Mouse (Mus musculus) forebrain, embryonic 16.5 days (tissue): ENCODE results near the gene Hdac4. TPM values are rescaled to one million over a fixed set of nuclear protein-coding genes. Genes with fewer than 3 reads are reported as not detected.

Experiments
- ATAC-seq: fragments of 200-750 bp; cut with Nextera tagmentation; 2 replicates; pipeline ENCODE4 v1.8.0; 2017; ENCODE audit warnings: mild to moderate bottlenecking, moderate library complexity
- H3K27ac ChIP-seq: fragments of 300-500 bp; sonication (generic); 2 replicates; pipeline ENCODE4 v1.5.1; 2014; ENCODE audit warnings: low read length, control low read depth
- H3K27me3 ChIP-seq: fragments of 300-500 bp; sonication (generic); replicated peaks from 2 replicates; pipeline ENCODE4 v1.6.1; 2014; ENCODE audit warnings: low read length; ENCODE audit not compliant: control insufficient read depth, insufficient read depth
- H3K36me3 ChIP-seq: fragments of 300-500 bp; sonication (generic); 2 replicates; pipeline ENCODE4 v1.6.1; 2014; ENCODE audit not compliant: control insufficient read depth, insufficient read depth
- H3K4me1 ChIP-seq: fragments of 300-500 bp; sonication (generic); replicated peaks from 2 replicates; pipeline ENCODE4 v1.6.1; 2014; ENCODE audit warnings: low read length; ENCODE audit not compliant: control insufficient read depth, insufficient read depth
- H3K4me2 ChIP-seq: fragments of 300-500 bp; sonication (generic); 2 replicates; pipeline ENCODE4 v1.6.1; 2014; ENCODE audit warnings: mild to moderate bottlenecking, low read length, control low read depth
- H3K4me3 ChIP-seq: fragments of 300-500 bp; sonication (generic); replicated peaks from 2 replicates; pipeline ENCODE4 v1.5.1; 2014; ENCODE audit warnings: mild to moderate bottlenecking, low read length, control low read depth
- H3K9ac ChIP-seq: fragments of 300-500 bp; sonication (generic); replicated peaks from 2 replicates; pipeline ENCODE4 v1.6.1; 2014; ENCODE audit warnings: low read depth, low read length, control low read depth
- H3K9me3 ChIP-seq: fragments of 300-500 bp; sonication (generic); 2 replicates; pipeline ENCODE4 v1.6.1; 2016; ENCODE audit warnings: low read length; ENCODE audit not compliant: control insufficient read depth
- WGBS: fragments of 180-500 bp; shearing (Covaris S2); extraction: QIAGEN DNeasy Blood & Tissue Kit; methylation state at CpG from one replicate; pipeline ENCODE4 v1.1.7; 2014; 5-methylcytosine and 5-hydroxymethylcytosine counted together
- polyA plus RNA-seq: library from polyadenylated mRNA; unstranded; fragments of >200 nt; fragmentation: Nextera tagmentation; extraction: Ambion mirVana; gene quantifications from 2 replicates; pipeline ENCODE4 v1.2.1, GENCODE M21; 2015

Gene Hdac4
- polyA plus RNA-seq, 1 experiment from 2014 or later: 31.3 TPM

- ATAC-seq: no peak
- Histone ChIP-seq H3K9ac (no peak overlapping the region), H3K4me2 (no peak overlapping the region), H3K4me3 (no peak overlapping the region), H3K27ac (no peak overlapping the region), H3K9me3 (no peaks in the 10 kb centered on the region), H3K27me3 (no peaks in the 10 kb centered on the region), H3K4me1 (no peaks in the 10 kb centered on the region), H3K36me3 (0 out of 2 replicates have a peak, but pooled peaks cover 7% of the 10 kb centered on the region)
These were observed 203.9 kb downstream of the Hdac4 start for GRCm38 (mm10) chr1:91991597-91991996.

GRCm38 (mm10) chr1:91990852-91991251 is 204.6 kb downstream of the Hdac4 start:
- no peaks in the 10 kb centered on the region for H3K4me1 ChIP-seq
- H3K27me3 ChIP-seq: no peaks in the 10 kb centered on the region
- H3K4me2 ChIP-seq: no peak overlapping the region
- H3K9ac ChIP-seq: no peak overlapping the region
- H3K9me3 ChIP-seq: no peaks in the 10 kb centered on the region
- ATAC-seq: no peak
- no peak overlapping the region for H3K27ac ChIP-seq
- H3K36me3 ChIP-seq: peaks cover 9% of the 10 kb centered on the region; the same call in 1 of the 2 replicates
- no peak overlapping the region for H3K4me3 ChIP-seq
- WGBS: 80% methylated on average over 5 of the region's 5 CpGs

- Histone ChIP-seq H3K9ac (no peak overlapping the region), H3K4me1 (no peaks in the 10 kb centered on the region), H3K36me3 (peaks cover 13% of the 10 kb centered on the region; the same call in 1 of the 2 replicates), H3K27me3 (no peaks in the 10 kb centered on the region), H3K4me3 (no peak overlapping the region), H3K27ac (no peak overlapping the region), H3K4me2 (no peak overlapping the region), H3K9me3 (no peaks in the 10 kb centered on the region)
- 96% methylated on average over 1 of the region's 1 CpGs for WGBS
- no peak for ATAC-seq
These were observed 206.6 kb downstream of the Hdac4 start for GRCm38 (mm10) chr1:91988866-91989265.

DNA sequence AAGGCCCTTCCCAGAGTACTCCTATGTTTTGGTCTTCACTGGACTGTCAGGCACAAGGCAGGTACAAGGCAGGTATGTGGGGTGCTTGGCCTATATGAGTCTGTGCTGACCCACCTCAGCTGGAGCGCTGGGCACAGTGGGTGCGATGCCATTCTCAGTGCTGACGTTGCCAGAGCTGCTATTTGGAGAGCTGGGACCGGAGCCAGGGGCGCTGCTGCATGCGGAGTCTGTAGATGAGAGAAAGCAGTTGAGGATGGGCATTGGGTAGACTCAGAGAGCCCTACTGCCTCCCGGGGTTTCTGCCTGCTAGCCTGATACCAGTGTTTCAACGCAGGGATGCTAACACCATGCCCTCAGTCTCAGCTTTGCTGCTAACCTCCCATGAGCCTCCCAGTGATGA is 208.1 kb downstream of the Hdac4 start:
- H3K4me1 ChIP-seq: no peaks in the 10 kb centered on the region
- ATAC-seq: no peak
- peaks cover 13% of the 10 kb centered on the region; the same call in 1 of the 2 replicates for H3K36me3 ChIP-seq
- H3K9me3 ChIP-seq: no peaks in the 10 kb centered on the region
- H3K4me2 ChIP-seq: no peak overlapping the region
- H3K27me3 ChIP-seq: no peaks in the 10 kb centered on the region
- H3K4me3 ChIP-seq: no peak overlapping the region
- H3K27ac ChIP-seq: no peak overlapping the region
- H3K9ac ChIP-seq: no peak overlapping the region
- WGBS: 76% methylated on average over 8 of the region's 8 CpGs

- Histone ChIP-seq H3K36me3 (peaks cover 15% of the 10 kb centered on the region; the same call in 1 of the 2 replicates), H3K4me1 (no peaks in the 10 kb centered on the region), H3K9ac (no peak overlapping the region), H3K4me2 (no peak overlapping the region), H3K27me3 (no peaks in the 10 kb centered on the region), H3K27ac (no peak overlapping the region), H3K4me3 (no peak overlapping the region), H3K9me3 (no peaks in the 10 kb centered on the region)
- ATAC-seq: no peak
These were observed 209.7 kb downstream of the Hdac4 start for GRCm38 (mm10) chr1:91985783-91986182.

DNA sequence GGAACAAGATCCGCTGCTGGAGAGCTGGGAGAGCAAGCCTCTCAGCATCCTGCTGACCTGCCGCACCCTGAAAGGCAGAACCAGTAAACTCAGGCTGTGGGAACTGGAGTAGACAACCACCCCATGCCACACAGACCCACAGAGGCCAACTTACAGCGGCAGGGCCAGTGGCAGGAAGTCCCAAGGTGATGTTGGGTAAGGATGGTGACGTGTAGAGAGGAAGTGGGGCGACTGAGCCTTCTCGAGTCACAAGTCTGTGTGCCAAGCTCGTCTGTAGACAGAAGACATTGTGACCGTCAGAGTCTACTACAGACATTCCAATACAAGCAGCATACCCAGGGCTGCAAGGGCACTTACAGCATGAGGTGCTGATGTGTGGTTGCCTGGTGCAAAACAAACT is 211.0 kb downstream of the Hdac4 start:
- no peaks in the 10 kb centered on the region for H3K9me3 ChIP-seq
- H3K4me1 ChIP-seq: no peaks in the 10 kb centered on the region
- no peak overlapping the region for H3K9ac ChIP-seq
- no peaks in the 10 kb centered on the region for H3K27me3 ChIP-seq
- H3K27ac ChIP-seq: no peak overlapping the region
- no peak overlapping the region for H3K4me3 ChIP-seq
- WGBS: 85% methylated on average over 8 of the region's 8 CpGs
- H3K36me3 ChIP-seq: peaks cover 11% of the 10 kb centered on the region; the same call in 1 of the 2 replicates
- ATAC-seq: no peak
- H3K4me2 ChIP-seq: no peak overlapping the region

DNA sequence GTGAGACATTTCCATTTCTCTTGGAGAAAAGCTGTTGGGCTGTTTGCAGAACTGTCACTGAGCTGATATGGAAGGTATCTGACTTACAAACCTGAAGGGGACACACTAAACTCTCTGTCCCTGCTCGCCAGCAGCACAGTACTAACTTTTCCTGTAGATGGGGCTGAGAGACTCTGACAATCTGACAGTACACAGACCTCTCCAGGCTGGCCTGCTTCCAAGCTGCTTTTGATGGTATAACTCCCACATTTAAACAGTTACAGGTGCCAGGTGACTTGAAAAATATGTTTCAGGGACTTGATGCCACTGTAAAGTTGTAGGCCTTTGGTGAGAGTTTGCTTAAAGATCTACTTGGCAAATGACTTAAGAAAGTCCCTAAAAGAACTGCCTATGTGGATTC is 214.1 kb downstream of the Hdac4 start:
- no peak overlapping the region for H3K9ac ChIP-seq
- no peak for ATAC-seq
- no peak overlapping the region for H3K27ac ChIP-seq
- H3K4me1 ChIP-seq: no peaks in the 10 kb centered on the region
- peaks cover 7% of the 10 kb centered on the region; the same call in 1 of the 2 replicates for H3K36me3 ChIP-seq
- no peak overlapping the region for H3K4me3 ChIP-seq
- no peaks in the 10 kb centered on the region for H3K9me3 ChIP-seq
- H3K4me2 ChIP-seq: no peak overlapping the region
- no peaks in the 10 kb centered on the region for H3K27me3 ChIP-seq
- 69% methylated on average over 1 of the region's 1 CpGs for WGBS

DNA sequence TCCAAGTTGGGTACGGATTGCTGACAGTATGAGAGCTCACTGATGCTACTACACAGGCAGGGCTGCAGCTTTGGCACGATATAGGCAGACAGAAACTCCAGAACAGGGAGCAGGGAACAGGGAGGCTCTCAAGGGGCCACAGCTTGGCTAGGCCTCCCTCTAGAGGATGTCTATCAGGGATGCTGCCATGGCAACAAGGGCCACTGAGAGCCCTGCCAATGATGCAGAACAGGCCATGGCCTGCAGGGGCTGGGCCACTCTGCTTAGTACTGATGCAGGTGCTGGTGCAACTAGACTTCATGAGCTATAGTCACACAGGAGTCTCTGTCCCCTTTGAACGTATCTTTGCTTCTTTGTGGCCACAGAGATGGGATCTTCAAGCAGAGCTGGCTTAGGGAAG is 217.1 kb downstream of the Hdac4 start:
- Histone ChIP-seq H3K9ac (no peak overlapping the region), H3K36me3 (peaks cover 14% of the 10 kb centered on the region), H3K4me1 (no peaks in the 10 kb centered on the region), H3K27ac (no peak overlapping the region), H3K27me3 (no peaks in the 10 kb centered on the region), H3K9me3 (no peaks in the 10 kb centered on the region), H3K4me2 (no peak overlapping the region), H3K4me3 (no peak overlapping the region)
- ATAC-seq: peak; percentile 57
- WGBS: 62% methylated on average over 3 of the region's 3 CpGs

DNA sequence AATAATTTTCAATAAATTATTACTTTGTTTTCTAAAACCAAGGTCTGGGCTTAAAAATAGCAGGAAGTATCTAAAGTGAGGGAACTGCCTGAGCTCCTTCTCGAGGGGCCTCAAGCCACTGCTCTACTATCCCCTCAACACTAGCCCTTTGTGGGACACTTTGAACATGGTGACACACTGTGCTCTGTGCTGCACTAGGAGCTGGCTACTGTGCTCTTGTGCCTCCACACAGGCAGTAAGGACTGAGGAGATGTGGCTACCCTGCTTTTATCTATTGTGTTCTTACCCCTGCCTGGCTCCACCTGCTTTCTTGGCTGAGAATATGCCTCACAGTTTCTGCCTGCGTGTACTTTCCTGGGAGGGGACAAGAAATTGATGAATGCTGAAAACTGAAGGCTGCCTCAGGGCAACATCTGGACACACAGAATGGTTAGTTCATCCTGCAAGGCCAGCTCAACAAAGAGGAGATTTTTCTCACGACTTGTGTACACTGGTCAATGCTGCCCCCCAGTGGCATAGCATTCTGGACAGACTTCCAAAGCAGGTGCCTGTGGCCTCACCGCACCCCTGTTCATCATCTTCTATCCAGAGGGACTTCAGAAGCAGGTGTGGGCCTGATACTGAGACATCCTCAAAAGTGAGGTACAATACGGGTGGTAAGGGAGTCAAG is 226.7 kb downstream of the Hdac4 start:
- WGBS: 59% methylated on average over 5 of the region's 5 CpGs
- ATAC-seq: peak; percentile 28; the same call in 1 of the 2 replicates
- no peaks in the 10 kb centered on the region for H3K9me3 ChIP-seq
- H3K4me3 ChIP-seq: no peak overlapping the region
- no peak overlapping the region for H3K9ac ChIP-seq
- no peaks in the 10 kb centered on the region for H3K27me3 ChIP-seq
- no peak overlapping the region for H3K4me2 ChIP-seq
- no peak overlapping the region for H3K27ac ChIP-seq
- H3K36me3 ChIP-seq: peaks cover 15% of the 10 kb centered on the region
- no peaks in the 10 kb centered on the region for H3K4me1 ChIP-seq

GRCm38 (mm10) chr1:91967041-91967440 is 228.5 kb downstream of the Hdac4 start:
- H3K36me3 ChIP-seq: peaks cover 15% of the 10 kb centered on the region
- H3K4me1 ChIP-seq: no peaks in the 10 kb centered on the region
- H3K27me3 ChIP-seq: no peaks in the 10 kb centered on the region
- H3K4me2 ChIP-seq: no peak overlapping the region
- no peak overlapping the region for H3K27ac ChIP-seq
- H3K9ac ChIP-seq: no peak overlapping the region
- H3K4me3 ChIP-seq: no peak overlapping the region
- no peaks in the 10 kb centered on the region for H3K9me3 ChIP-seq
- ATAC-seq: no peak
- 73% methylated on average over 1 of the region's 1 CpGs for WGBS
